Mouse (Mus musculus) ES-Bruce4 (cell line): ENCODE data around the gene Notum.

Experiments used
- CTCF ChIP-seq: IDR thresholded peaks from one replicate; pipeline ENCODE4 v1.8.1; 2011; ENCODE audit warnings: low read depth, low read length
- EP300 ChIP-seq: IDR thresholded peaks from 2 replicates; pipeline ENCODE4 v1.6.1; 2011; ENCODE audit warnings: low read depth, low read length; ENCODE audit not compliant: insufficient read depth
- POLR2A ChIP-seq: IDR thresholded peaks from one replicate; pipeline ENCODE4 v1.8.1; 2011; ENCODE audit warnings: low read length; ENCODE audit not compliant: insufficient read depth

GRCm38 (mm10) chr11:120665406-120665805 is 4.4 kb upstream of the Notum start:
- no peak for TF ChIP-seq CTCF
- TF ChIP-seq EP300 = no peak
- no peak for TF ChIP-seq POLR2A
